ENCODE assay signal across 14 mouse cellular contexts in genomic region chr9:13623892-13624422, GRCm38 (mm10).
"Had no signal": no experiment of that assay in that cellular context is flagged by ENCODE, and none has a peak within 500 bp of the region (broad histone marks: within the 10 kb centered on the region; RNA-seq: fewer than 3 reads in every experiment).

No protein-coding gene starts in this region.

- ATAC-seq: midbrain, embryonic 13.5 days had no signal

- H3K27me3 ChIP-seq: limb, embryonic 13.5 days; midbrain, embryonic 13.5 days; neural tube, embryonic 15.5 days; stomach, embryonic 15.5 days had no signal

- H3K4me1 ChIP-seq: stomach, embryonic 15.5 days had no signal

- DNase-seq: kidney, adult 18-20 months; kidney, postnatal 10 days; left cerebral cortex, postnatal 4 days; lung, adult 18-20 months; right cerebral cortex, postnatal 4 days; spleen, adult 18-20 months; thymus, postnatal 36 days had no signal

- H3K4me3 ChIP-seq: left cerebral cortex, adult 2 months; limb, embryonic 13.5 days; midbrain, embryonic 13.5 days; myocyte; neural tube, embryonic 15.5 days; stomach, embryonic 15.5 days had no signal

- H3K36me3 ChIP-seq: stomach, embryonic 15.5 days had no signal

- H3K9me3 ChIP-seq: midbrain, embryonic 13.5 days; neural tube, embryonic 15.5 days; stomach, embryonic 15.5 days had no signal

- H3K4me2 ChIP-seq: limb, embryonic 13.5 days; midbrain, embryonic 13.5 days; neural tube, embryonic 15.5 days; stomach, embryonic 15.5 days had no signal

- H3K9ac ChIP-seq: limb, embryonic 13.5 days; liver, embryonic 14.5 days; midbrain, embryonic 13.5 days; neural tube, embryonic 15.5 days; stomach, embryonic 15.5 days had no signal

- H3K27ac ChIP-seq: left cerebral cortex, adult 2 months; limb, embryonic 13.5 days; liver, embryonic 14.5 days; midbrain, embryonic 13.5 days; neural tube, embryonic 15.5 days; stomach, embryonic 15.5 days had no signal
